Mouse (Mus musculus): ENCODE results near the gene Snx12.
"Not testable (repeated sequence)": the region's sequence is repeated elsewhere in the genome, so short reads cannot be mapped to it uniquely, and the experiment has no call there.

Snx12 gene

GRCm38 (mm10) chrX:101131992-101132791 is 90.2 kb downstream of the Snx12 start:
- DNase-seq (ENCODE audit: low read depth, low spot score) = peak; percentile 20

GRCm38 (mm10) chrX:101131001-101131400 is 91.4 kb downstream of the Snx12 start:
- DNase-seq (ENCODE audit: low read depth, low spot score) = peak; percentile 43

DNA sequence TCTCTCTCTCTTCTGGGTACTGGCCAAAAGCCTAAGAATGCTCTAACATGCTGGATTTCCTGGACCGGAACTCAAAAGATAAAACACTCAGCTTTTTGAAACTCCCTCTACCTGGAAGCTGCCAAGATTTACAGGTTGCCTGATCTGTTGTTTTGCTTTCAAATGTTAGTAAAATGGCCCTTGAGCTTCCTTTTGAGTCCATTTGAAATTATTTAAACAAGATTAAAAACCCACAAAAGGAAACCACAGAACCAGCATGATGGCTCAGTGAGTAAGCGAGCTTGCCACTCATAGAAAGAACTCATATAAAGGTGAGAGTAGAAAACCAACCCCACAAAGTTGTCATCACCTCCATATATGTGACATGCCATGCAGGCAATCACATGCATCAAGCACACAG is 93.8 kb downstream of the Snx12 start:
- no peak for DNase-seq (ENCODE audit: low read depth, low spot score)

DNA sequence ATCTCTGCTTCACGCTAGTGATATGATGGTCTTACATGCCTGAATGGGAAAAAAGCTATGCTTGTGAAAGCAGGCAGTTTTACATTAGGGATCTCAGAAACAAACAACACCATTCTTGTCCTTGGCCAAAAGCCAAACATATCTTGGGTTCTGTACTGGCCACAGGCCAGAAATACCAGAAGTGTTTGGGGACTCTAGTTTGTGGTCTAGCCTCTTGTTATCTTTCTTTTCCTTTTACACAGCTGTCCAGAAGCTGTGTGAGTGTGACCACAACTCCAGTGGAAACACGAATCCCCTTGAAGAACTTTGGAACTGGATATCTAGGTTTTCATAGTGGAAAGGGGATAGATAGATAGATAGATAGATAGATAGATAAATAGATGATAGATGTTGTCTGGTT is 95.4 kb downstream of the Snx12 start:
- DNase-seq (ENCODE audit: low read depth, low spot score) = no peak

DNA sequence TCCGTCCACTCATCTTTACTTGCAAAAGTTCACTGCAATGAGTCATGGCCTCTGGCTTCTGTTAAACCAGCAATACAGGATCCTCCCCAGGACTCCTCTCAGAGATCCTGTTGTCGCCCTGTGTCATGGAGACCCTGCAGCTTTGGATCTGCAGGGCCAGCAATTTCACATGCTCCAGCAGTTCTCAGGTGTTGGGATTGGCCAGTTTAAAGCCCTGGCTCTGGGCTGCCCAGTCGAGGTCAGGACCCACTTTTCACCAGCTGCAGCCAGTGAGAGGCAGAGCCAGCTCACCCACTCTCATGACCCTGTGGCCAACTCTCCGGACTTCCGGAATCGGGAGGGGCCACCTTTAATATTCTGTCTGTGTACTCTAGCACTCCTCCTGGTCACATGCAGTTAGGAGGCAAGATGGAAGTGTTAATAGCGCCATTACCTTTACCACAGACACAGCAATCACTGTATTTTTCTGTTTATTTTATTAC is 95.8 kb downstream of the Snx12 start:
- DNase-seq (ENCODE audit: low read depth, low spot score) = no peak

- no peak for DNase-seq (ENCODE audit: low read depth, low spot score)
These were observed 101.8 kb downstream of the Snx12 start for GRCm38 (mm10) chrX:101120546-101120945.

- no peak for DNase-seq (ENCODE audit: low read depth, low spot score)
These were observed 136.4 kb downstream of the Snx12 start, which contains the start of gene Slc7a3 for GRCm38 (mm10) chrX:101085920-101086319. TSS of gene Slc7a3 (minus strand) at chrX:101086020.

DNA sequence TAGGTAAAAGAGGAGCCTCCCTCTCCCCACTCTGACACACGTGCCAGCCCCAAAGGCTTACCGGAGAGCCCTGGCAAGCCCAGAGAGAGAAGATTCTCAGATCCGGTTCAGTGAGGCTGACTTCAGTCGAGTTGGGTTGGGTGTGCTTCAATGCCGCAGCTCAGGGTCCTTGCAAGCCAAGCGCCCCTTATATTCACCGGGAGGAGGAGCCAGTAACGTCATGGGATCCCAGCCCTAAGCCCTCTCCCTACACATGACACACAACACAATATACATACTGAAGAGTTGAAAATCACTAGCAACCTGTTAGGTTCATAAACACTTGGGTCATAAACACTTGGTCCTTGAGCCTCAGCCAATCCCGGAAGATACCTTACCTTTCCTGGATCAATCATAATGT is 137.2 kb downstream of the Snx12 start:
- not testable (repeated sequence) for DNase-seq (ENCODE audit: low read depth, low spot score)

- no peak for DNase-seq (ENCODE audit: low read depth, low spot score)
These were observed 138.2 kb downstream of the Snx12 start for GRCm38 (mm10) chrX:101084192-101084591.

DNA sequence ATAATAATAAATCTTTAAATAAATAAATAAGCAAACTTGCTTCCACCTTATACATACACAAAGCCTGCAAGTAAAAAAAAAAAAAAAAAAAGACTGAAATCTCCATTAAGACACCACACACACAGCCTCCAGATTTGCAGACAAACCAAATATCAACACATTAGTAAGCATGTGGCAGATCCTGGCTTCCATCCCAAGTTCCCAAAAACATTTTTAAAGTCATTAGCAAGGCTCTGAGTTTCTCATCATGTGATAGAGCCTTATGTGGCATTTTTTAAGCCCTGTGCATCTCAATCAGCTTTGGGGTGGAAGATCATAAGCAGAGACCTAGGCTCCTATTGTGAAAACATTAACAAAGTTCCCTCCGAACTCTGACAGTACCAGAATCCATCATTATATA is 157.1 kb downstream of the Snx12 start:
- DNase-seq (ENCODE audit: low read depth, low spot score) = no peak

GRCm38 (mm10) chrX:101063503-101063902 is 158.9 kb downstream of the Snx12 start:
- no peak for DNase-seq (ENCODE audit: low read depth, low spot score)

GRCm38 (mm10) chrX:101059541-101059940 is 162.8 kb downstream of the Snx12 start, which contains the start of gene Tex11:
TSS of gene Tex11 (minus strand) at chrX:101059667.
- no peak for DNase-seq (ENCODE audit: low read depth, low spot score)
